Mouse (Mus musculus): ENCODE measurements around the gene Dnah5. TPM values are rescaled to one million over a fixed set of nuclear protein-coding genes. Genes with fewer than 3 reads are reported as not detected.
"Not testable (repeated sequence)": the region's sequence is repeated elsewhere in the genome, so short reads cannot be mapped to it uniquely, and the experiment has no call there.

The Dnah5 gene
- total RNA-seq, 2 experiments from 2014 or later, result not detected

GRCm38 (mm10) chr15:28439702-28440101 lies 236.2 kb downstream of the Dnah5 start:
- no peak for ATAC-seq (replicated peaks; ENCODE audit: low FRiP score, poor library complexity, severe bottlenecking)

DNA sequence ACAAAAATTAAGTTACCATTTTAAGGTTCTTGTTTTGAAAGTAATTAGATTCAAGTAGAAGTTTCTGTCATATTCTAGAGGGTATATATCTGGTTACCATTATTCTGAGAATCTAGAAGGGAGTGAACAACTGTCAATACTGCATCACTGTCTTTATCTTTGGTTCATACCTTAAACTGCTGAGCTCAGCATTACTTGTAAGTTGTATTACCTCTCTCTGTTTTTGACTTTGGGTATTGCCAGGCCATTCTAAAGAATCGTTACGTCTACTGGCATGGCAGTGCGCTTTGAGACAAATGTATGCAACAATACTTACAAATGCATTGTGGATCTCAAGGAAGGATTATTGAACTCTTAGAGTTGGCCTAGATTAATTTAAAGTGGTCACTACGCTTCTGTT lies 240.9 kb downstream of the Dnah5 start:
- no peak for ATAC-seq (replicated peaks; ENCODE audit: low FRiP score, poor library complexity, severe bottlenecking)

DNA sequence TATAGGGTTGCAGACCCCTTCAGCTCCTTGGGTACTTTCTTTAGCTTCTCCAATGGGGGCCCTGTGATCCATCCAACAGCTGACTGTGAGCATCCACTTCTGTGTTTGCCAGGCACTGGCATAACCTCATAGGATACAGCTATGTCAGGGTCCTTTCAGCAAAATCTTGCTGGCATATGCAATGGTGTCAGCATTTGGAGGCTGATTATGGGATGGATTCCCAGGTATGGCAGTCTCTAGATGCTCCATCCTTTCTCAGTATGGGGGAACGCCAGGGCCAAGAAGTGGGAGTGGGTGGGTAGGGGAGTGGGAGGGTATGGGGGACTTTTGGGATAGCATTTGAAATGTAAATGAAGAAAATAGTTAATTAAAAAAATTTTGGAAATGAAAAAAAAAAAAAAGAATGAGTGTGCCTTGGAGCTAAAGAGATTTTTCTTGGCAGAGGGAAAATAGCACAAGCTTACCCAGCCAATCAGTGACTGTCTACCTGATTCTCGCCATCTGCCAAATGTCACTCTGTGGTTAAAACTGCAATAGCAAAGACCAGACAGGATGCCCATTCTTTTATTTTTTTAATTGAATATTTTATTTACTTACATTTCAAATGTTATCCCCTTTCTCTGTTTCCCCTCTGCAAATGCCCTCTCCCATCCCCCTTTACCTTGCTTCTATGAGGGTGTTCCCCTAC lies 257.7 kb downstream of the Dnah5 start:
- not testable (repeated sequence) for ATAC-seq (replicated peaks; ENCODE audit: low FRiP score, poor library complexity, severe bottlenecking)

- no peak for ATAC-seq (replicated peaks; ENCODE audit: low FRiP score, poor library complexity, severe bottlenecking)
Measured at GRCm38 (mm10) chr15:28466591-28467247, 263.2 kb downstream of the Dnah5 start.

- ATAC-seq (replicated peaks; ENCODE audit: low FRiP score, poor library complexity, severe bottlenecking), result no peak
Measured at GRCm38 (mm10) chr15:28473749-28474390, 270.3 kb downstream of the Dnah5 start.

DNA sequence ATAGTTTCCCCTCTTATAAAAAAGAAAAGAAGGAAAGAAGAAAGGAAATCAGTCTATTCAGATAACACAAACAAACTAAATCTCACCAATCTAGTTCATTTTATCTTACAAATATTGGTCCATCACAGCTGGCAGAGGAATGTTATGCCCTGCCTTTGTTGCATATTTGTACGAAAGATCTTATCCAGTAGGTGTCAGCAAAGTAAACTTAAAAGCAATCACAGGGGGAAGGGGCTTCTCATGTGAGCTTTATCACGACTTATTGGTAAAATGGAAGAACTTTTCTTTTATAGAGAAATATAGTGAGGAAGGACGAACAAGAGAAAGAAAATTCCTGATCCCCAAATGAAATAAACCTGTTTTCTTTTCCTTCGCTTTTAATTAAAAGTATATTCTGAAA lies 299.3 kb downstream of the Dnah5 start:
- ATAC-seq (replicated peaks; ENCODE audit: low FRiP score, poor library complexity, severe bottlenecking), result no peak

DNA sequence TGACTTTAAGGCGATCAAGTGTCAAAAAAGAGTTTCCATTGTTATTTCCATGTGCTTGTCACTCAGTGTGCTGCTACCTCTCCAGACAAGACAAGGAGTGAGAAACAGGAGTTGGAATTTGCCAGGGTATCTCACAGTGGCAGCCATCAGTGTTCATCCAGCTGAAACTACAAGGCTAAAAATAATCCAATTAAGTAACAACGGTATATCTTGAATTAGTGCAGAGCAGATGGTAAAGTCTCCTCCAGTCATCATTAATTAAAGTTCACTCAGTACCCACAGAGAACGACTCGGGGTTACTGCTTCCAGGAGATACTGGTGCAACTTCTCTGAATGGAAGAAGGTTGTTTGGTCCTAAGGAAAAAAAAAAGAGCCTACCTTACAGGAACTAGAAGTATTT lies 311.6 kb downstream of the Dnah5 start:
- ATAC-seq (replicated peaks; ENCODE audit: low FRiP score, poor library complexity, severe bottlenecking), result no peak

Other genes with a start within 250 kb of the Dnah5 start
- gene Trio, start 177.9 kb upstream of the Dnah5 start, total RNA-seq (2015; ENCODE audit: low replicate concordance), result 14.0 and 18.1 TPM in 2 replicates
- gene Trio, start 177.9 kb upstream of the Dnah5 start, total RNA-seq (2017; ENCODE audit: low replicate concordance), result 2.4 and 6.2 TPM in 2 replicates

All from erythroblast, adult 5-6 weeks (primary cell).